Mouse (Mus musculus): ENCODE data around the gene Kpna4.
"Not testable (repeated sequence)": the region's sequence is repeated elsewhere in the genome, so short reads cannot be mapped to it uniquely, and the experiment has no call there.

The Kpna4 gene

DNA sequence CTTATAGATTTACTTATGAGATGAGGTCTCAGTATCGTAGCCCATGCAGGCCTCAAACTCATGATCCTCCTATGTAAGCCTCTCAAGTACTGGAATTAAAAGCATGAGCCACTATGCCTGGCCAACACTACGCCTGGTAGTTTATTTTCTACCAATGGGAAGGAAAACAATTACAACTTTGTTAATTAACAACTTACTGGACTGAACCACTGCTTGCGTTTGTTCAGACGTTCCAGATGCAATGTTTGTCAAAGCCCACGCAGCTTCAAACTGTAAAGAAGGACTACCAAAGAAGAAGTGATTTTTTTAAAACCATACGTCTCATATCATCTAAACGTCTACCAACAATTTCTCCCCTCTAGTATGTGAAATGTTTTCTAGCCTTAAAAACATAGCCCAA, 32.5 kb downstream of the Kpna4 start:
- DNase-seq (ENCODE audit: low read depth) = no peak

DNA sequence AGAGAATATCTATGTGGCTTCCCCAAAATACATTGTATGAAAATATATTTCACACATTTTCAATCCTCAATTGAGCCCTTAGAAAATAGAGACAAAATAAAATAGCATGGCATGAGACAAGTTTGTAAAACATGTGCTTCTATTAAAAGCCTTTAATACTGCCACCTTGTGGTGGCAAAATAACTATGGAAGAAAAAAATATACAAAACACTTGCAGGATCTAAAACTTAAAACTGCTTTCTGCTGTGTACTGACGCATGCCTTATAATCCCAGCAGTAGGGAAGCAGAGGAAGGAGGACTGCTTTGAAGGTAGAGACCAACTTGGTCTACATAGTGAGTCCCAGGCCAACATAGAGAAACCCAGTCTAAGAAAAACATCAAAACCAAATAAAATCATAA, 62.9 kb downstream of the Kpna4 start:
- peak; percentile 72 for DNase-seq (ENCODE audit: low read depth)

DNA sequence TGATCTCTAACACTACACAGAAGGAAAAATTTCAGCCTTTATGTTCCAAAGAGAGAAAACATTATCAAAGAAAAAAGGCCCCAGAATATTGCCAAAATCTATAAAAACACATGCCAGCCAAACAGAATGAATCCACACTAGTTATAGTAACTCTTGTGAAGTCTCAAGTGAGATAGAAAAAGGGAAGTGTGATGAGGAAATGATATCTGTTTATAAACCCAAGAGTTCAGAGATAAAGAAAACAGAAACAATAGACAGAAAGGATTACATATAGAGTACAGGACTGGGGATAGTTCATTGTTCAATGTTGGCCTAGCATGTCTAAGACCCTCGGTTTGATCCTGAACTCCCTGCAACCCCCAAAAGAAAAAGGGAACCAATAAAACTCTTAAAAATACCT, 64.1 kb downstream of the Kpna4 start:
- peak; percentile 38 for DNase-seq (ENCODE audit: low read depth)

DNA sequence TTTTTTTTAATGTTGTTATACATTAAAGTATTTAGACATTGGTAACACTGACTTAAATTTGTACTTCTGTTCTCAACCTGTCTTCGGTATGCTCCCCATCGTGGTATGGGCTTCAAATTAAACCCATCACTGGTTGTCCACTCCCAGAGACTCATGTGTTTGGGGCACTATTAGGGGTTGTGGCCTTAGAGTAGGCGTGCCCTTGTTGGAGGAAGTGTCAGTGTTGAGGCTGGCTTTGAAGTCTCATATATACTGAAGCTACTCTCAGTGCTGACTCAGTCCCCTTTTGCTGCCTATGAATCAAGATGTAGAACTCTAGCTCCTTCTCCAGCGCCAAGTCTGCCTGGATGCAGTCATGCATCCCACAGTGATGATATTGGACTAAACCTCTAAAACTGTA, 66.2 kb downstream of the Kpna4 start:
- peak; percentile 29 for DNase-seq (ENCODE audit: low read depth)

DNA sequence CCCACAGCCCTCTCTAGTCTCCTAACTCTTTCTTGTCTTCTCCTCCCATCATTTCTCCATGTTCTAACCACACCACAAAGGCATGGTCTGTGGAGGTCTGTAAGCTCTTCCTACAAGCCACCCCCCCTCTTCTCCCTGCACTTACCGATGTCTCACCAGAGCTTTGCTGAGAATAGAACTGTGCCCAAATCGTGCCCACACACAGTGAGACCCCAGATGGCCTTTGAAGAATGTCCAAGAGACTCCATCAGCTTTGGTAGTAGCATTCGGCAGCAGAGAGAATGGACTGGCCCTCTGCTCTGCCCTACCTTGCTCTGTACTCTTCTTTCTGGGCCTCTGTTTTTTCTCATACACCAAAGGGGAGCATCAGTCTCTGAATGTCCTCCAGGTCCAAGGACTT, 71.0 kb downstream of the Kpna4 start:
- no peak for DNase-seq (ENCODE audit: low read depth)

DNA sequence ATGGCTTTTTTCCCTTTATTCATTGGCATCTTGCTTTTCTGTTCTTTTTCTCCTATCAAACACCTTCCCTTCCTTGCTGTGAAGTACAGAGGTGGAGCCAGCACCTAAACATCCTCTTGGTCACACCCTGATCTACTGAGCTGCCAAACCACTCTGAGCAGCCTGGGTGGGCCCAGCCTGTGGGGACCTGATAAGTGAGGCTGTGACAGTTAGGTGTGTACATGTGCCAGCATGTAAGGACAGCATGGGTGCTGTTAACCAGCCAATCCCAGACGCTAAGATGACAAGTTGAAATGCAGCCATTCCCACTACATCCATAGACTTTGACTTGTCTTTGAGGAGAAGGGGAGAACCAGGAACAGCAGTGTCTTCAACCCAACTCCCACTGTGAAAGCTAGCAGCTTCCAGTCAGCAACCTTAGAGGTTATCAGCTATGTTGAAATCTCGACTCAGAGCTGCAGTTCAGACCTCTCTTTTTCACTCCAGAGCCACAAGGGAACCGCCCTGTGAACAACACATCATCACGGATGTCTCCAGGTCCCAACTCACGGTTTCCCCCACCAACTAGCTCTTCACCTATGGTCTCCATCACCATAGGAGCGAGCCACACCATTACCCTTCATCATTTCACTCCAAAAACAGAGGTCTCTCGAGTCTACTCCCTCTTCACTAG, 72.0 kb downstream of the Kpna4 start:
- DNase-seq (ENCODE audit: low read depth) = no peak

DNA sequence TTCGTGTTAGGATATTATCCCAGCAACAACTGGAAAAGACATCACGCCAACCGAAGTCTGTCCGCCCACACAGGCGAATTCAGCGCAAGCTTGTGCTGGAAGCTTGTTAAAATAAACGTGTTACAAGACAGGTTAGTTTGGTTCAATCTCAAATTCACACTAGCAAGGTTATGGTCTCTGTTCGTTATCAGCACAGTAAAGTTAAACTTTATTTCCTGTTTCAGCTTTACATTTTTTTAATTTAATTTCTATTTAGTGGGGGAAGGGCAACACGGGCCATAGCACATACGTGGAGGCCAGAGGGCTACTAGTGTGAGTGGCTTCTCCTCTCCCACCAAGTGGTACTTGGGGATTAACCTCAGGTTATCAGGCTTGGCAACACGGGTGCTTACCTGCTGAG, 75.0 kb downstream of the Kpna4 start:
- DNase-seq (ENCODE audit: low read depth) = no peak

DNA sequence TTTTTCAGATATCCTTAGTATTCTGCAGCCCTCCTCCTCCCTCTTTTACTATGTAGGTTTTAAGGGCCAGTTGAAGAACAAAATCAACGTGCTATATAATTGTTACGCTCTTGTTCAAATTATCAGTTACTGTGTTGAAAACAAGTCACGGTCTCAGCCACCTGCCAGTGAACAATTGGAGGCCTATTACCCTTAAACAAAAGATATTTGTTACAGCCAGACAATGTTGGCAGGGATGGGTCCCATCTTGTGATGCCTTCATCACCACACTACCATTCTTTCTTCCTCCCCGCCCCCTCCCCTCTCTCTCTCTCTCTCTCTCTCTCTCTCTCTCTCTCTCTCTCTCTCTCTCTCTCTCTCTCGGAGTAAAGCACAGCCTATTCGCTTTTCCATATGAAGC, 77.9 kb downstream of the Kpna4 start:
- DNase-seq (ENCODE audit: low read depth) = no peak

DNA sequence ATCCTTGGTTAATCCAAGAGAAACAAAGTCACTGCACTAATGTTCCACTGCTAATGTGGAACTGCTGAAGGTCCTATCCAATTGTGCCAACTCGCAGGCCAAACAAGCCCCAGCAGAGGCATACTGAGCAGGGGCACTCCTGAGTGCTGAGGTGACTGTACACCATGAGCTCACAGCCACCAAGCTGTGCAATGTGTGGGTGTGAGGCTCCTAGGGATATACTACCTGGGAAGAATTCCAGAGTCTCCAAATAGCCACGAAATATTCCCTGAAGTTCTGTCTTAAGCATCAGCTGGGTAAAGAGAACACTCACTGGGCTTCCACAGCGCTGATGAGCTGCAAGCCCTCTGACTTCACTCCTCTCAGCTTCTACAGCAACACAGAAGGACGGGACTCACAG, 79.2 kb downstream of the Kpna4 start:
- no peak for DNase-seq (ENCODE audit: low read depth)

DNA sequence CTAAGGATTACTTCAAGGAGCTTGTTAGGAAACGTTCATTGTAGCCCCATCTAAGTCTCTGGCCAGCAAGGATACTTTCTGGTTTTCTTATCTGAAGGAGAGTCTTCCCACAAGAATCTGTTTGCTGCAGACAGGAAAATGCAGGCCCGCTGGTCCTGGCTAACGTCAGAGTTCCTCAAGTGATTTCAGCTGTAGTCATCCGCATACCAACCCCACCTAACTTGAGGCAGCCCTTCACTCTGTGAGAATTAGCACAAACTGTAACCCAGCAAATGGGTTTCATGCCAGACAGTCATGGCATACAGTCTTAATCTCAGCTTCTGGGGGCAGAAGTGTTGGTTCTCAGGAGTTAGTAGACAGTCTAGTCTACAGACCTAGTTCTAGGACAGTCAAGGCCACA, 80.4 kb downstream of the Kpna4 start:
- no peak for DNase-seq (ENCODE audit: low read depth)

DNA sequence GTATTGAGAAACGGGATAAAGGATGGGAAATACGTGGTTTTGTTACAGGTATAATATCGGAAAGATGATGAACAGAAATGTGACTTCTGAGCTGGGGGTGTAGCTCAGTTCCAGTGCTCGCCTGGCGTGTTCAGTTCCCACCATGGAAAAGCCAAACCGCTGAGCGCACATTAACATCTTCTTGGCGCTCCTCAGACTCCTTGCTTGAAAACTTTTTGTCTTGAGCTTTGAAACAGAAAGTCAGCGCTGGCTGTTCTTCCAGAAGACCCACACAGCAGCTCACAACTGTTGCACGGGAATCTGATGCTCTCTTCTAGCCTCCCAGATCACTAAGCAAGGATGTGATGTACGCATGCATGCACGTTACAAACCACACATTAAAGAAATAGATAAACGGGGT, 81.2 kb downstream of the Kpna4 start:
- DNase-seq (ENCODE audit: low read depth) = no peak

DNA sequence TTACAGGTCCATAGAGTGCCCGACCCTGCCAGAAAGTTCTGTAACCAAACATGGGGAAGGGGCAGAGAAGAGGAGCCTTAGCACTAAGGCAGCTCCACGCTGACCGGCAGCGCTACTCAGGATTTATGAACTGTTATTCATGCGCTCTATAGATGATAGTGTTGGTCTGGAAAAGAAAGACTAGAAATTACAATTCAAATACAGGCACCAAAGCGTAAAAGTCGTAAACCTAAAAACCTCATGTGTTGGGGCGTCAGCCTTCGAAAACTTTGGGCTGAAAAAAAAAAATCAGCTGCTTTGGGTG, 81.6 kb downstream of the Kpna4 start:
- DNase-seq (ENCODE audit: low read depth) = no peak

DNA sequence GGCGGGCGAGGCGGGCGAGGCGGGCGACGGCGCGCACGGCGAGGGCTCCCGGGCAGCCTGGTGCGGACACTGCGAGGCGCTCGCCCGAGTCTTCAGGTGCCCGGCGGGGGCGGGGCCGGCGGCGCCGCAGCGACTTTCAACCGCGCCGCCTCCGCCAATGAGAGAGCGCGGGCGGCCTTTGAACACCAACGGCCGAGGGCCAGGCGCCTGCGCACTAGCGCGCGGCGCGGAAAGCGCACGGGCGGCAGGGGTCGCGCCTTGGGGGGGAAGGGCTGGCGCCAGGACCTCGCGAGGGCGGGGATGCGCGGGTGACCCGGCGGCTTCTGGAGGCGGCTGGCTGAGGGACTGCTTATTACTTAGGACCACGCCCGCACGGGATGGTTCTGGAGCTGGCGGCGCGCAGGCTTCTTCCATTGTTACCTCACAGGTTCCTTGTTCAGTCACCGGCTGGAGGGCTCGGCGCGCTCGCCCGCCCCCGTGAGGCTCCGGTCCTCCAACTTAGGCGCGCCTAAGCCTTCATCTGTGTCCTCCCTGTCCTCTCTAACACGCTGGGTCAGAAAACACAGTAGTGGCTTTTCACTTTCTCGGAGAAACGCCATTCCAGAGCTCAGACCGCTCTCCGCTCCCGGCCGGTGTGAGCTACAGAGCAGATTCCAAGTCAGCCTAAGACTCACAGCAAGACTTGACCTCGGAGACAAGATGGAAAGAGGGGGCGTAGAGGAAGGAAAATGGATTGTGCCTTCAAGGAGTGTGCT, 82.1 kb downstream of the Kpna4 start, which contains the start of gene Trim59:
Trim59 (minus strand) TSS at position 111 of the 755 bp plus-strand sequence.
- DNase-seq (ENCODE audit: low read depth) = peak; percentile 81

DNA sequence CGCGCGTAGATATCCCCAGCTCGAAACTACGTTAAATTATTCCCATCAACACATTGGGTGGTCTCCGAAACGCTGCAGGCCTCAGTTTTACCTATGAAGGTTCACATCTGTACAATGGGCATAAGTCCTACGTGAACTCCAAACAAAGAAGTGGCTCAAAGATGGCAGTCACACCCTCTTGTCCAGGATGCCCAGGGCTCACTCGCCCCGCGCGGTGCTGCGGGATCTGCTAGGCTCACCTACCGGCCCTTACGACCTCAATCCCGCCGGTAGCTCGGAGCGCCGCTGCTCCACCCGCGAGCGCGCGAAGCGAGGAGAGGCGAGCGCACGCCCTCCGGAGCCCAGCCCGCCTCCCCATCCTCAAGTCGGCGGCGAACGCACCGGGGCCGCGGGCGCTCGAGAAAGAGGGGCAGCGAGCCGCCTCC, 82.7 kb downstream of the Kpna4 start:
- DNase-seq (ENCODE audit: low read depth) = peak; percentile 64

DNA sequence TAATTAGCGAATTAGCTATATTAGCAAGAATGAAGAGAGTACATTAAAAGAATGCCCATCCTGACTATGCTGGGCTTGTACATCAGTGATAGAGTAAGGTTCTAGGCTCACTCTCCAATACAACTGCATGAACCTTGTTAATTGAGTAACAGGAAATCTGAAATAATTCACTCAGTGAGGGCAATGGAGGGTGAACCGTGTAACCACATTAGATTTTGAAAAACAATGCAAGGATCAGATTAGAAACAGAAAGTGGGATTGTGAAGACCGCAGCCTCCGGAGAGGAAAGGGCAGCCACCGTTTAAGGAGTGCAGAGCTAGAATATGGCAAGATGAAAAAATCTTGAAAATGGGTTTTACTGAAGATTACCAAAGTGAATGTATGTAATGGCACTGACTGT, 85.6 kb downstream of the Kpna4 start:
- peak; percentile 37 for DNase-seq (ENCODE audit: low read depth)

DNA sequence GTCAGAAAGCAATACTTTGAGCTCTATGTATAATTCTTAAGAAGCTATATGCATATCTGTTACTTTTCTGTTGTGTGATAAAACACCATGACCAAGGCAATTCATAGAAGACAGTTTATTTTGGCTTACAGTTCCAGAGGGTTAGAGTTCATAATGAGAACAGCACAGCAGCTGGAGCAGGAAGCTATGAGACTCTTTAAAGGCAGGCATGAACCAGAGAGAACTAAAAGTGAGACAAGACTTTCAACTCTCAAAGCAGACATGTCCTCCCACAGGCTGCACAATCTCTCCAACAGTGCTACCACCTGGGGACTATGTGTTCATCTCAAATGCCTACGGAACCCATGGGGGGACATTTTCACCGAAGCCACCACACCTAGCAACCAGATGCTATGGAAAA, 86.8 kb downstream of the Kpna4 start:
- no peak for DNase-seq (ENCODE audit: low read depth)

DNA sequence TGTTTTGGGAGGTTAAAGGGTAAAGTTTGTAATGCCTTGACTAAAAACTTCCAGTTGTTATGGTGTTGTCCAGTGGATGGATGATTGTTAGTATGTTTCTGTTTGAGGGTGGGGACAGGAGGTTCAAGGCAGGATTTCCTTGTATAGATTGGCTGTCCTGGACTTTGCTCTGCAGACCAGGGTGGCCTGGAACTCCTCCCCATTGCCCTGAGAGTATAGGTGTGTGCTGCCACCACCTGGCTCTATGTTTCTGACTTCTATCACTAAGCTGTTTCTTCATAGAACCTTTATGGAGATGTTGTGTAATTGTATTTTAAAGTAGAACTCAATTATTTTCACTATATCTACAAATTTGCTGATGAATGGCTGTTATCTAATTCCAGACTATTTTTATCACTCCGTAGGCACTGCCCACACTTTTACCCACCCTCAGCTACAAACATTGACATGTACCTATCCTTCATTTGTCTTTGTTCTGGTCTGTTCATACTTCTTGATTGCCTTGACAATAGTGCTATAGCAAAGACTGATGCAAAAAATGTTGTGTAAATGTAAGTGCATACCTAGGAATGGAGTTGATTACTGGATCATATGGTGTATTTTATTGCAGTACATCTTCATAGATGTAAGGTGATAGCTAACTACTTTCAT, 100.7 kb downstream of the Kpna4 start:
- DNase-seq (ENCODE audit: low read depth) = no peak

DNA sequence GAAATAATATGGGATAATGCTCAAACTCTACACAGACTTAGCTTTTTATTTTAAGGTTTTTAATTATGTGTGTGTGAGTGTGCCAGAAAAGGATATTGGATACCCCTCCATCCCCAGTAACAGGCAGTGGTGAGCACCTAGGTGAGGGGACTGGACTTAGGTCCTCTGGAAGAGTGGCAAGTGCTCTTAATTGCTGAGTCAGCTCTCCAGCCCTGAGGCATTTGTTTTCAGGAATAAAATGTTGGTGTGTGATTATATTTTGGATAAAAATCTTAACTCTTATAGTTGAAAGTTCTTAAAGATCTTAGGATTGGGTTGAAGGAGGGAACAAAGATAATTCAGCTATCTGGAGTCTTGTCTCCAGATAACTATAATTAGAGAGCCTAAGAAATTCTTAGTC, 106.1 kb downstream of the Kpna4 start:
- no peak for DNase-seq (ENCODE audit: low read depth)

DNA sequence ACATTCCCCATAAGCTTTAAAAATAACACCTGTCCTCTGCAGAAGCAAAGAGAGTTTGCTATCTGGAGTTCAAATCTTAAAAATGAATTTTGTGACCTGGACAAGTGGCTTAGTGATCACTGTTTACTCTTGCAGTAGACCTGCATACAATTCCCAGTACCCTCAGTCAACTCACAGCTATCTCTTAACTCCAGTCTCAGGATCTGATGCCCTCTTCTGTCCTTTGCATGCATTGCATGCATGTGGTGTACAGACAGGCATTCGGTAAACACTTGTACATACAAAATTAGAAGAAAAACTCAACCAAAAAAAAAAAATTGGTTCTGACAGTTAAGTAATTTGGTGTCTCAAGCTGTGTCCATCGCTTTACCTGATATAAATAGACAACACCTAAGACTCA, 106.6 kb downstream of the Kpna4 start:
- DNase-seq (ENCODE audit: low read depth) = peak; percentile 71

DNA sequence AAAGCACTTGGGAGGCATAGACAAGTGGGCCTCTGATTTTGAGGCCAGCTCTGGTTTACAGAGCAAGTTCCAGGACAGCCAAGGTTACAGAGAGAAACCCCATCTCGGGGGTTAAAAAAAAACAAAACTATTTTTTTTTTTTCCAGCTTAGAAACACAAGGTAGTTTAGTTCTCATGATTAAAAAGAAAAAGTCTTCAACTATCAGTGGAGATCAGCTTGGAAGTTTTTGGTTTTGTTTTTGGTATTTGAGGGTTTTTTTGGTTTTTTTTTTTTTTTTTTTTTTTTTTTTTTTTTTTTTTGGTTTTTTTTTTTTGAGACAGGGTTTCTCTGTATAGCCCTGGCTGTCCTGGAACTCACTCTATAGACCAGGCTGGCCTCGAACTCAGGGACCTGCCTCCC, 108.3 kb downstream of the Kpna4 start:
- not testable (repeated sequence) for DNase-seq (ENCODE audit: low read depth)

DNA sequence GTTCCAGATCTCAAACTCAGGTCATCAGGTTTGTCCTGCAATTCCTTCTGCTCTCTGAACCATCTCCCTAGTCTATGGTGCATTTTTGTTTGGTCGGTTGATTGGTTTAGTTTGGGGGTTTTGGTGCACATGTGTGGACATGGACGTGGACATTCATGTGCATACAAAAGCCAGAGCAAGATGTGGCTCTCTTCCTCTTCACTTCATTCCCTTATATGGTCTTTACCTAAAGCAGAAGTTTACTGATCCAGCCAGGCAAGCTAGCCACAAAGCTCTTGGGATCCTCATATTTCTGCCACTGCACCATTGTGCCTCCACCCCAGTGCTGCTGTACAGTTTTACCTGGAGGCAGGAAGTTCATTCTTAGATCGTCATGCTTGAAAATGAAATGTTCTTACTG, 109.7 kb downstream of the Kpna4 start:
- DNase-seq (ENCODE audit: low read depth) = no peak
